Mouse (Mus musculus): ENCODE measurements around the gene Smpdl3a.

DNA sequence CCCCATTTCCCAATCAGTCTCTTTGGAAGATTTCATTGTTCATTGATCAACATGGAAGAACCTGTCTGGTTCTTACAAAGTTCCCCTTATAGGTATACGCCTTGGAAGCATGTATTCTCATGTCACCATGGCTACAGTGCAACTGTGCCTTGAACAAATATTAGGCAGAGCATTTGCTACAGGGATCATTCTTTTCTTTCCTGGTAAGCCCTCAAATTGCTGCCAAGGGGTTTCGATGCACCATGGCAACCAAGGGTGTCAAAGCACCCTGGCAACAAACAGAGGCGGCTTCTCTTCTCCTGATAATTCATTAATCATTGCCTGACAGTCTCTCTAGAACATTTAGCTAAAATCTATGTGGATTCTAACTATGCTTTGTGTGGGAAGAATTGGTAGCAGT lies 28.3 kb downstream of the Smpdl3a start:
- TF ChIP-seq CTCF (IDR thresholded peaks at IDR 0.05): no peak
- TF ChIP-seq POLR2A (IDR thresholded peaks at IDR 0.05; ENCODE audit: insufficient read depth, low read depth, low read length): no peak
